Mouse (Mus musculus) duodenum, adult 2 months (tissue): ENCODE results near the gene Tmem243. TPM values are rescaled to one million over a fixed set of nuclear protein-coding genes. Genes with fewer than 3 reads are reported as not detected.

Experiments used
- polyA plus RNA-seq: library from polyadenylated mRNA; depleted of rRNA; stranded (reverse); fragments of >200 nt; gene quantifications from 2 replicates; pipeline ENCODE4 v1.2.3, GENCODE M21; 2012; ENCODE audit warnings: low replicate concordance; rRNA removed

The Tmem243 gene
- 17.6 and 49.1 TPM in 2 replicates for polyA plus RNA-seq

DNA sequence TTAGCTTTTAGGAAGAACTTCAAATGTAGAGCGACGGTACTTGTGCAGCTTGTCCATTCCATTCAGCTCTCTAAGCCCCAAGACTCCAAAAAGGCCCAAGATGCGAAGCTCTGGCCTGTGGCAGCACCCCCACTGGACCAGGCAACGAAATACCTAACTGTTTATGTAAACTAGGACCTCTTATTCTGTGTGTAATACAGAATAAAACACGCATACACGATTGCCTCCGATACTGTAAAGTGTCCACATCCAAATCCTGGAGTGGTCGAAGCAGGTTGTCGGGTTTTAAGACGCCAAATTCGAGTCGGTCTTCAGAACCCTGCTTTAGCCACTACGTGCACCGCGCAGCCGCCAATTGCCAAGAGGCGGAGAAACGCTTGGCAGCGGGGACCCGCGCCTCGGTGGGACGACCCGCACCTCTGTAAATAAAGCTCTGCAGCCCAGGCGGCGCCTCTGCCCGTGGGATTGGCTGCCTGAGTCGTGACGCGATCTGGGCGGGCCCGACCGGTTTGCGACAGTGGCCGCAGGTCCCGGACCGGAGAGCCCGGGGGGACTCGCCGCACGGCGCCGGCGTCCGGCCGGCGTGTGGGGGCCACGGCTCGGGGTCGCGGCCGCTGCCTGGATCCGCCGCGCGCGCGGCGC, at the start of gene Tmem243:
Tmem243 (plus strand) TSS at position 462 of the 642 bp plus-strand sequence.

DNA sequence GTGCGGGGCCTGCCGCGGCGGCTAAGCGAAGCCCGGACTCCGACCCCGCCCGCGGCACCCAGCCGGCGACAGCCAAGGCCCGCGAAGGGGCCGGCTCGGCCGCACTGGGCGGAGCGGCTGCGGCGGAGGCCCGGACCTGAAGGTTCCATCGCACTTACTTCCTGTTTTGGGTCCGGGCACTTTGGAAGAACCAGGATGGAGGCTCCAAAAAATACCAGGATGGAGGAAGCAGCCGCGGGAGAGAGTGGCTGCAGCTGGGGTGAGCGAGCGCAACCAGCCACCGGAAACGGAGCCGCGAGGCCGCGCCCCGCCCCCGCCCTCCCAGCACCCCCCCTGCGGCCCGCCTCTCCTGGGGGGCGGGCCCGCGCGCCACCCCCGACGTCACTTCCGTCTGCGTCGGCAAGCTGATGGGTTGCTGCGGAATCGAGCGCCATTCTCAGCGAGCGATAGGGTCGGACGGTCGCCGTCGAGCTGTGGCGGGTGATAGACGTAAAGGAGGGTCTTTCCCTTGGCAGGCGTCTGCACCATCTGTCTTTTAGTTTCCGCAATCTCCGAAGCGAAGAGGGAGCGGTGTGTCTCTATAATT, 61.1 kb downstream of the Tmem243 start, which contains the start of gene Dmtf1:
Dmtf1 (minus strand) TSS at position 321 of the 586 bp plus-strand sequence.

Other genes with a start within 250 kb of the Tmem243 start
- not detected in 2 replicates for gene Abcb4, start 207.0 kb upstream of the Tmem243 start, polyA plus RNA-seq
- 6.7 and 8.3 TPM in 2 replicates for gene Crot, start 103.3 kb upstream of the Tmem243 start, polyA plus RNA-seq
- gene Dmtf1, start 61.1 kb downstream of the Tmem243 start, polyA plus RNA-seq = 0.98 and 1.5 TPM in 2 replicates
- 0.14 and 0.19 TPM in 2 replicates for gene 9330182L06Rik, start 165.4 kb downstream of the Tmem243 start, polyA plus RNA-seq